8 mouse cellular contexts compared by ENCODE assay signal in the genomic region with DNA sequence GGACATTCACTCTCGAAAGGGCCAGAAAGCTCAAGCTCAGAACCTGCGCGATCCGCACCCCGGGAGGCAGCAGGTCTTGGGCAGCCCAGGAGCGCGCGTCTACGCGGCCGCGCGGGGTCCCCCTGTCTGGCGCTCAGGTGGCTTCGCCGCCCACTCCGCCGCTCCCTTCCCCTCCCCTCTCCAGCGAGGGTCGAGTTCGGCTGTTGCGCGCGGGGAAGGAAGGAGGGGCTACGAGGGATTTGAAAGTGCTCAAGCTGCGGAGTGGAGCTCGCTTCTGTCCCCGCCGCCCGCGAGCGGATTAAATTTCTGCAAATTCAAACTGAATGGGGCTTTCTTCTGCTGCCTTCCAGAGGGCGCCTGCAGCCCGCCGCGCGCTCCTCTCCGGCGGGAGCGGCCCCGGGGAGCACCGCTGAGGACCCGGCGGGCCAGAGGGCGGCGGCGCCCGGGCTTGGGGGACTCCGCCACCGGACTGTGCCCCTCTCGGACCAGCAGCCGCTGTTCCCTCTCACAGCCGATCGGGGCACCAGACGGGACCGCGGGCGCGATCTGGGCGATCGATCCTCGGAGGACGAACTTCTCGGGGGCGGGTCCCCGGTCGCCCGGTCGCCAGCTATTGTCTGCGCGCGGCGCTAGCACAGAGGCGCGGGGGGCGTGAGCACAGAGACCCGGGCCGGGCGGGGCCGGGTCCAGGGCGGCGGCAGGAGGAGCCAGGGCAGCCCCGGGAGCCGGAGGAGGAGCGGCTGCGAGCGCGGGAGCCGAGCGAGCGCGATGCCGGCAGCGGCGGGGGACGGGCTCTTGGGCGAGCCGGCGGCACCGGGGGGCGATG. TPM values are rescaled to one million over a fixed set of nuclear protein-coding genes. Genes with fewer than 3 reads are reported as not detected.
DNase-seq lines count a peak whose midpoint lies in the region; ATAC-seq and TF ChIP-seq lines count a peak whose summit lies in the region.

A gene (plus strand): TSS at position 326 of the 826 bp plus-strand sequence.

- peak; percentile 57 to 67 for DNase-seq in heart, postnatal 36 days
- DNase-seq in layer of hippocampus, adult 2 months (ENCODE audit: low spot score in 2 of 2) = peak; percentile 67 to 69
- peak; percentile 81 for DNase-seq in retina, postnatal 7 days (ENCODE audit: low read depth, low spot score)
- DNase-seq in yolk sac, embryonic 10.5 days (ENCODE audit: low spot score) = peak; percentile 85

- peaks cover 3% of the 10 kb centered on the region; the same call in 1 of the 2 replicates for H3K36me3 ChIP-seq in E14TG2a.4 (ENCODE audit: insufficient read depth, low read length)
- no peaks in the 10 kb centered on the region for H3K36me3 ChIP-seq in forebrain, embryonic 15.5 days
- H3K36me3 ChIP-seq in lung, embryonic 15.5 days = peaks cover 4% of the 10 kb centered on the region; the same call in 1 of the 2 replicates

- under 1% methylated on average over 79 of the region's 101 CpGs for WGBS in forebrain, embryonic 15.5 days
- WGBS in lung, embryonic 15.5 days = under 1% methylated on average over 92 of the region's 101 CpGs

- TF ChIP-seq CTCF in E14TG2a.4 (conservative IDR thresholded peaks at IDR 0.05; ENCODE audit: low read length) = no peak
- TF ChIP-seq CTCF in layer of hippocampus, adult 2 months (conservative IDR thresholded peaks at IDR 0.05) = peak; percentile 55

- H3K4me1 ChIP-seq in E14TG2a.4 (replicated peaks; ENCODE audit: low read depth, low read length) = peaks cover 47% of the 10 kb centered on the region
- no peaks in the 10 kb centered on the region; the same call in 1 of the 2 replicates for H3K4me1 ChIP-seq in brown adipose tissue, adult 24 weeks (ENCODE audit: control insufficient read depth, insufficient read depth, insufficient read length, low read length)
- peaks cover 52% of the 10 kb centered on the region for H3K4me1 ChIP-seq in forebrain, embryonic 15.5 days
- peaks cover 65% of the 10 kb centered on the region for H3K4me1 ChIP-seq in lung, embryonic 15.5 days

- no peak within 1 kb of the TSS for H3K27ac ChIP-seq in brown adipose tissue, adult 24 weeks (replicated peaks; ENCODE audit: low read depth, low read length)
- peak within 1 kb of the TSS; percentile 99 for H3K27ac ChIP-seq in forebrain, embryonic 15.5 days (replicated peaks)
- peak within 1 kb of the TSS; percentile 91 for H3K27ac ChIP-seq in layer of hippocampus, adult 2 months
- peak within 1 kb of the TSS; percentile 98 for H3K27ac ChIP-seq in lung, embryonic 15.5 days

- ATAC-seq in forebrain, embryonic 15.5 days (replicated peaks) = peak; percentile 76
- peak; percentile 83 for ATAC-seq in lung, embryonic 15.5 days (ENCODE audit: borderline replicate concordance, extremely low read depth, low FRiP score, low TSS enrichment)

- H3K27me3 ChIP-seq in E14TG2a.4 (ENCODE audit: insufficient read depth, low read length) = peaks cover 66% of the 10 kb centered on the region
- no peaks in the 10 kb centered on the region for H3K27me3 ChIP-seq in forebrain, embryonic 15.5 days
- peaks cover 7% of the 10 kb centered on the region; the same call in 1 of the 2 replicates for H3K27me3 ChIP-seq in lung, embryonic 15.5 days

- H3K9me3 ChIP-seq in E14TG2a.4 (ENCODE audit: low read length) = peaks cover 4% of the 10 kb centered on the region; the same call in 1 of the 2 replicates
- H3K9me3 ChIP-seq in forebrain, embryonic 15.5 days = no peaks in the 10 kb centered on the region
- 0 out of 2 replicates have a peak, but pooled peaks cover 3% of the 10 kb centered on the region for H3K9me3 ChIP-seq in lung, embryonic 15.5 days

- intact Hi-C loops in heart, postnatal 36 days (cut with DNase I) = loop anchor here (5.0 kb wide), 2 partner anchors 66 to 146 kb away; no protein-coding TSS in a partner anchor

- H3K4me2 ChIP-seq in forebrain, embryonic 15.5 days (replicated peaks) = peak within 1 kb of the TSS; percentile 90
- peak within 1 kb of the TSS; percentile 84 for H3K4me2 ChIP-seq in lung, embryonic 15.5 days

- H3K9ac ChIP-seq in forebrain, embryonic 15.5 days (replicated peaks) = peak within 1 kb of the TSS; percentile 94
- H3K9ac ChIP-seq in lung, embryonic 15.5 days = peak within 1 kb of the TSS; percentile 82

- peak within 1 kb of the TSS; percentile 95 for H3K4me3 ChIP-seq in E14TG2a.4 (replicated peaks; ENCODE audit: low read length)
- H3K4me3 ChIP-seq in brown adipose tissue, adult 24 weeks (ENCODE audit: insufficient read depth, low read depth, low read length) = peak within 1 kb of the TSS; percentile 59
- H3K4me3 ChIP-seq in forebrain, embryonic 15.5 days = peak within 1 kb of the TSS; percentile 95
- peak within 1 kb of the TSS; percentile 93 for H3K4me3 ChIP-seq in layer of hippocampus, adult 2 months
- peak within 1 kb of the TSS; percentile 71 for H3K4me3 ChIP-seq in lung, embryonic 15.5 days

RNA-seq across cellular contexts. Expression of the gene that starts here (rescaled TPM):
- polyA plus RNA-seq in brown adipose tissue, adult 24 weeks (2012; ENCODE audit: insufficient read depth, insufficient read length, missing spikeins) = not detected in 2 replicates
- 11.8 and 13.6 TPM in 2 replicates for polyA plus RNA-seq in forebrain, embryonic 15.5 days (2015; fragmentation: Nextera tagmentation; extraction: Ambion mirVana)
- under 1 TPM; 0.57 to 0.67 TPM for total RNA-seq in heart, postnatal 36 days (2021)
- total RNA-seq in layer of hippocampus, adult 2 months (2021) = 10 to 100 TPM; 25.7 to 31.1 TPM
- 14.8 and 16.6 TPM in 2 replicates for polyA plus RNA-seq in lung, embryonic 15.5 days (2015; fragmentation: Nextera tagmentation; extraction: Ambion mirVana)

Comparison
In these comparisons a context has a peak if more than half of its experiments do, and no peak if none do; other contexts are left out.
1. RNA of the gene that starts here (total RNA-seq): 25.7 to 31.1 TPM in layer of hippocampus, adult 2 months; 0.57 to 0.67 TPM in heart, postnatal 36 days; every median in the first group is over 10 times any median in the second.
2. RNA of the gene that starts here (polyA plus RNA-seq): 14.8 to 16.6 TPM in lung, embryonic 15.5 days and 11.8 to 13.6 TPM in forebrain, embryonic 15.5 days; not detected in brown adipose tissue, adult 24 weeks; every median in the first group is over 10 times any median in the second.
3. Peak in DNase-seq in heart, postnatal 36 days; RNA of the gene not detected or under 1 TPM.
4. Peak in every context shown above with its lines, with median percentiles within 50 percentile points of each other: H3K4me3 ChIP-seq and DNase-seq.